ENCODE assay signal across 10 mouse cellular contexts in genomic region chr7:78575556-78575955, GRCm38 (mm10).
DNase-seq lines count a peak whose midpoint lies in the region; ATAC-seq lines count a peak whose summit lies in the region.
"Had no signal": no experiment of that assay in that cellular context is flagged by ENCODE, and none has a peak within 500 bp of the region (broad histone marks: within the 10 kb centered on the region; RNA-seq: fewer than 3 reads in every experiment).

No protein-coding gene starts in this region.

- 0 out of 2 replicates have a peak overlapping the region, but pooled peaks have one; percentile 53 for H3K4me3 ChIP-seq in kidney, embryonic 15.5 days (replicated peaks)
- H3K4me3 ChIP-seq in embryonic facial prominence, embryonic 10.5 days: 0 out of 2 replicates have a peak overlapping the region, but pooled peaks have one; percentile 66
- peak overlapping the region; percentile 76 for H3K4me3 ChIP-seq in hindbrain, embryonic 13.5 days
- peak overlapping the region; percentile 77 for H3K4me3 ChIP-seq in neural tube, embryonic 13.5 days

- ATAC-seq in kidney, embryonic 15.5 days (replicated peaks; ENCODE audit: low FRiP score): no peak
- no peak for ATAC-seq in hindbrain, embryonic 13.5 days (ENCODE audit: low FRiP score)
- no peak for ATAC-seq in neural tube, embryonic 13.5 days (ENCODE audit: low read depth)
- ATAC-seq in erythroid progenitor cell, adult 5-6 weeks (replicated peaks; ENCODE audit: low FRiP score, poor library complexity, severe bottlenecking): no peak

- no peak overlapping the region for H3K27ac ChIP-seq in kidney, embryonic 15.5 days
- H3K27ac ChIP-seq in embryonic facial prominence, embryonic 10.5 days (replicated peaks): no peak overlapping the region
- H3K27ac ChIP-seq in hindbrain, embryonic 13.5 days: 0 out of 2 replicates have a peak overlapping the region, but pooled peaks have one; percentile 95
- H3K27ac ChIP-seq in neural tube, embryonic 13.5 days (replicated peaks): peak overlapping the region; percentile 95

- H3K27me3 ChIP-seq in kidney, embryonic 15.5 days: peaks cover 63% of the 10 kb centered on the region
- peaks cover 87% of the 10 kb centered on the region for H3K27me3 ChIP-seq in embryonic facial prominence, embryonic 10.5 days (replicated peaks; ENCODE audit: low read depth, poor library complexity, severe bottlenecking)
- peaks cover 7% of the 10 kb centered on the region; the same call in 1 of the 2 replicates for H3K27me3 ChIP-seq in hindbrain, embryonic 13.5 days
- peaks cover 8% of the 10 kb centered on the region; the same call in 1 of the 2 replicates for H3K27me3 ChIP-seq in neural tube, embryonic 13.5 days

- no peaks in the 10 kb centered on the region for H3K9me3 ChIP-seq in kidney, embryonic 15.5 days (replicated peaks)
- no peaks in the 10 kb centered on the region for H3K9me3 ChIP-seq in embryonic facial prominence, embryonic 10.5 days
- H3K9me3 ChIP-seq in hindbrain, embryonic 13.5 days: no peaks in the 10 kb centered on the region
- no peaks in the 10 kb centered on the region for H3K9me3 ChIP-seq in neural tube, embryonic 13.5 days

- 14% methylated on average over 3 of the region's 3 CpGs for WGBS in kidney, embryonic 15.5 days
- 16% methylated on average over 3 of the region's 3 CpGs for WGBS in embryonic facial prominence, embryonic 10.5 days
- 29% methylated on average over 3 of the region's 3 CpGs for WGBS in hindbrain, embryonic 13.5 days
- 16% methylated on average over 3 of the region's 3 CpGs for WGBS in neural tube, embryonic 13.5 days

- no peaks in the 10 kb centered on the region for H3K36me3 ChIP-seq in kidney, embryonic 15.5 days
- no peaks in the 10 kb centered on the region for H3K36me3 ChIP-seq in embryonic facial prominence, embryonic 10.5 days (replicated peaks)
- no peaks in the 10 kb centered on the region for H3K36me3 ChIP-seq in hindbrain, embryonic 13.5 days
- H3K36me3 ChIP-seq in neural tube, embryonic 13.5 days: 0 out of 2 replicates have a peak, but pooled peaks cover 2% of the 10 kb centered on the region

- H3K9ac ChIP-seq in kidney, embryonic 15.5 days: no peak overlapping the region
- peak overlapping the region; percentile 81 for H3K9ac ChIP-seq in hindbrain, embryonic 13.5 days
- peak overlapping the region; percentile 89 for H3K9ac ChIP-seq in neural tube, embryonic 13.5 days

- no peak for DNase-seq in kidney, adult 18-20 months
- no peak for DNase-seq in embryonic facial prominence, embryonic 10.5 days (ENCODE audit: low spot score)
- DNase-seq in gastrocnemius, postnatal 25 days: no peak
- no peak for DNase-seq in liver
- DNase-seq: gastrocnemius, postnatal 10 days; right cerebral cortex, postnatal 25 days had no signal

- H3K4me1 ChIP-seq in kidney, embryonic 15.5 days: peaks cover 24% of the 10 kb centered on the region
- peaks cover 32% of the 10 kb centered on the region for H3K4me1 ChIP-seq in embryonic facial prominence, embryonic 10.5 days
- peaks cover 67% of the 10 kb centered on the region for H3K4me1 ChIP-seq in hindbrain, embryonic 13.5 days (replicated peaks)
- H3K4me1 ChIP-seq in neural tube, embryonic 13.5 days (replicated peaks): peaks cover 62% of the 10 kb centered on the region

- peak overlapping the region; percentile 88 for H3K4me2 ChIP-seq in kidney, embryonic 15.5 days
- H3K4me2 ChIP-seq in hindbrain, embryonic 13.5 days: peak overlapping the region; percentile 70
- peak overlapping the region; percentile 87 for H3K4me2 ChIP-seq in neural tube, embryonic 13.5 days

Comparison
In these comparisons a context has a peak if more than half of its experiments do, and no peak if none do; other contexts are left out.
1. H3K27ac ChIP-seq: peak in hindbrain, embryonic 13.5 days (single experiment) and neural tube, embryonic 13.5 days (single experiment); none in kidney, embryonic 15.5 days (single experiment) and embryonic facial prominence, embryonic 10.5 days (single experiment).
2. Peak in every context shown above with its lines, with median percentiles within 50 percentile points of each other: H3K4me2 ChIP-seq and H3K4me3 ChIP-seq.